Comparison of ENCODE assay signal across 21 mouse cellular contexts in the genomic region with DNA sequence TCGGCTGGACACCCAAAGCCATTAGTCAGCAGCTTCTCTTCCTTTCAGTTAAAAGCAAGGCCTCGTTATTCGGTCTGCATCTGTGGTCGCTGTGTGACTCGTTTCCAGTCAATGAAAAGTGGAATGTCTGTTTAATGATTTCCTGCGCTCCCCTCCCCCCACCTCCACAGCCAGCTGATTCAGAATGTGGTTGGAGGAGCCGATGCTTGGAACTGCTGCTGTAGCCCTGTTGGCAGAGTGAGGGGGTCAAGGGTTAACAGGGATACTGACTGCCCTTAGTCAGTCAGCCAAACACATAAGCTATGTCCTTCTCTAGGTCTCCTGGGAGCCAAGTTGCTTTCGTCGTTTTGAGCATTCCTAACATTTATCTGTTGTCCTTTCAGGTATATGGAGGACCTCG. TPM values are rescaled to one million over a fixed set of nuclear protein-coding genes. Genes with fewer than 3 reads are reported as not detected.
A peak's percentile ranks its signal among the peaks of the same experiment; 100 is the strongest.
DNase-seq lines count a peak whose midpoint lies in the region; ATAC-seq lines count a peak whose summit lies in the region.
"Had no signal": no experiment of that assay in that cellular context is flagged by ENCODE, and none has a peak within 500 bp of the region (broad histone marks: within the 10 kb centered on the region; RNA-seq: fewer than 3 reads in every experiment).

No protein-coding gene starts in this region.

- no peaks in the 10 kb centered on the region for H3K9me3 ChIP-seq in kidney, embryonic 15.5 days (replicated peaks)
- H3K9me3 ChIP-seq in liver, embryonic 16.5 days (replicated peaks; ENCODE audit: control insufficient read depth, low read length): no peaks in the 10 kb centered on the region
- no peaks in the 10 kb centered on the region for H3K9me3 ChIP-seq in midbrain, embryonic 13.5 days
- no peaks in the 10 kb centered on the region for H3K9me3 ChIP-seq in neural tube, embryonic 15.5 days (replicated peaks)
- H3K9me3 ChIP-seq: neural tube, embryonic 12.5 days had no signal

- H3K27ac ChIP-seq in kidney, embryonic 15.5 days: no peak overlapping the region
- H3K27ac ChIP-seq in liver, embryonic 16.5 days (ENCODE audit: low read length): no peak overlapping the region
- no peak overlapping the region for H3K27ac ChIP-seq in midbrain, embryonic 13.5 days
- H3K27ac ChIP-seq in neural tube, embryonic 15.5 days (replicated peaks): no peak overlapping the region
- H3K27ac ChIP-seq: liver, embryonic 14.5 days; neural tube, embryonic 12.5 days; stomach, postnatal 0 days had no signal

- peak; percentile 21 for DNase-seq in adrenal gland, adult 2 months
- no peak for DNase-seq in adrenal gland, postnatal 36 days
- DNase-seq in Muller cell, postnatal 12 days (ENCODE audit: inconsistent ontology term): peak; percentile 49
- no peak for DNase-seq in right cerebral cortex, postnatal 10 days (ENCODE audit: low spot score in 2 of 2)
- DNase-seq: cerebellum, postnatal 10 days; embryo, embryonic 11 days had no signal

- ATAC-seq in kidney, embryonic 15.5 days (replicated peaks; ENCODE audit: low FRiP score): peak; percentile 68
- peak; percentile 54; the same call in 1 of the 2 replicates for ATAC-seq in liver, embryonic 16.5 days (ENCODE audit: low read depth)
- no peak for ATAC-seq in midbrain, embryonic 13.5 days
- no peak for ATAC-seq in neural tube, embryonic 15.5 days (ENCODE audit: low FRiP score)
- ATAC-seq: Patski had no signal

- H3K4me2 ChIP-seq in kidney, embryonic 15.5 days: no peak overlapping the region
- H3K4me2 ChIP-seq in liver, embryonic 16.5 days (ENCODE audit: low read depth, low read length): no peak overlapping the region
- no peak overlapping the region for H3K4me2 ChIP-seq in midbrain, embryonic 13.5 days (replicated peaks)
- H3K4me2 ChIP-seq in neural tube, embryonic 15.5 days: no peak overlapping the region
- H3K4me2 ChIP-seq: neural tube, embryonic 12.5 days had no signal

- no peak overlapping the region for H3K9ac ChIP-seq in kidney, embryonic 15.5 days
- no peak overlapping the region for H3K9ac ChIP-seq in liver, embryonic 16.5 days (ENCODE audit: low read depth, low read length)
- H3K9ac ChIP-seq in midbrain, embryonic 13.5 days (replicated peaks): no peak overlapping the region
- H3K9ac ChIP-seq in neural tube, embryonic 15.5 days (replicated peaks): no peak overlapping the region
- H3K9ac ChIP-seq: liver, embryonic 14.5 days; neural tube, embryonic 12.5 days had no signal

- 65% methylated on average over 10 of the region's 10 CpGs for WGBS in kidney, embryonic 15.5 days
- WGBS in liver, embryonic 16.5 days (ENCODE audit: insufficient replicate concordance): 39% methylated on average over 10 of the region's 10 CpGs
- 81% methylated on average over 10 of the region's 10 CpGs for WGBS in midbrain, embryonic 13.5 days
- 71% methylated on average over 10 of the region's 10 CpGs for WGBS in neural tube, embryonic 15.5 days

- no peaks in the 10 kb centered on the region for H3K27me3 ChIP-seq in kidney, embryonic 15.5 days
- H3K27me3 ChIP-seq in liver, embryonic 16.5 days (ENCODE audit: control insufficient read depth, insufficient read depth, low read depth, low read length): no peaks in the 10 kb centered on the region
- no peaks in the 10 kb centered on the region for H3K27me3 ChIP-seq in midbrain, embryonic 13.5 days
- H3K27me3 ChIP-seq in neural tube, embryonic 15.5 days (replicated peaks): no peaks in the 10 kb centered on the region
- H3K27me3 ChIP-seq: neural tube, embryonic 12.5 days; Patski had no signal

- no peaks in the 10 kb centered on the region for H3K36me3 ChIP-seq in kidney, embryonic 15.5 days
- H3K36me3 ChIP-seq in liver, embryonic 16.5 days (ENCODE audit: control insufficient read depth, insufficient read depth): no peaks in the 10 kb centered on the region
- no peaks in the 10 kb centered on the region for H3K36me3 ChIP-seq in midbrain, embryonic 13.5 days
- H3K36me3 ChIP-seq in neural tube, embryonic 15.5 days: no peaks in the 10 kb centered on the region
- H3K36me3 ChIP-seq: neural tube, embryonic 12.5 days had no signal

- no peak overlapping the region for H3K4me3 ChIP-seq in kidney, embryonic 15.5 days (replicated peaks)
- no peak overlapping the region for H3K4me3 ChIP-seq in liver, embryonic 16.5 days (ENCODE audit: low read depth, low read length)
- H3K4me3 ChIP-seq in midbrain, embryonic 13.5 days (replicated peaks): no peak overlapping the region
- no peak overlapping the region for H3K4me3 ChIP-seq in neural tube, embryonic 15.5 days (replicated peaks)
- H3K4me3 ChIP-seq: neural tube, embryonic 12.5 days had no signal

- H3K4me1 ChIP-seq in kidney, embryonic 15.5 days: peaks cover 22% of the 10 kb centered on the region
- H3K4me1 ChIP-seq in liver, embryonic 16.5 days (ENCODE audit: control insufficient read depth, low read depth, low read length): peaks cover 11% of the 10 kb centered on the region
- peaks cover 20% of the 10 kb centered on the region for H3K4me1 ChIP-seq in midbrain, embryonic 13.5 days (replicated peaks)
- H3K4me1 ChIP-seq in neural tube, embryonic 15.5 days: peaks cover 23% of the 10 kb centered on the region

RNA-seq across cellular contexts. Expression of a gene that starts 9.7 kb away (rescaled TPM):
- total RNA-seq in adrenal gland, adult 2 months (2021): not detected
- polyA plus RNA-seq in adrenal gland, adult 2 months (2012; rRNA removed): not detected in 2 replicates
- not detected for total RNA-seq in adrenal gland, postnatal 36 days (2021)
- 0.47 TPM in 1 of 2 replicates, not detected in the other for polyA plus RNA-seq in kidney, embryonic 15.5 days (2015; fragmentation: Nextera tagmentation; extraction: Ambion mirVana)
- not detected in 2 replicates for polyA plus RNA-seq in liver, embryonic 16.5 days (2015; fragmentation: Nextera tagmentation; extraction: Ambion mirVana)
- polyA plus RNA-seq in midbrain, embryonic 13.5 days (2015; fragmentation: Nextera tagmentation; extraction: Ambion mirVana): not detected in 2 replicates
- polyA plus RNA-seq in neural tube, embryonic 15.5 days (2015; fragmentation: Nextera tagmentation; extraction: Ambion mirVana): not detected in 2 replicates
- total RNA-seq: hematopoietic stem cell, adult 5-6 weeks; layer of hippocampus, postnatal 14 days; left cerebral cortex, postnatal 36 days had no signal
- polyA plus RNA-seq: forebrain, embryonic 11.5 days; gonadal fat pad, adult 2 months; heart, embryonic 14.5 days; large intestine, adult 2 months; liver, embryonic 14.5 days; neural tube, embryonic 12.5 days; stomach, postnatal 0 days had no signal

Comparison
In these comparisons a context has a peak if more than half of its experiments do, and no peak if none do; other contexts are left out.
1. DNase-seq: peak in adrenal gland, adult 2 months (single experiment) and Muller cell, postnatal 12 days (single experiment); none in adrenal gland, postnatal 36 days (0 of 2) and right cerebral cortex, postnatal 10 days (0 of 2).
2. ATAC-seq: peak in kidney, embryonic 15.5 days (single experiment) and liver, embryonic 16.5 days (single experiment); none in midbrain, embryonic 13.5 days (single experiment) and neural tube, embryonic 15.5 days (single experiment).